Mouse (Mus musculus): ENCODE measurements around the gene Ppp1r16b. TPM values are rescaled to one million over a fixed set of nuclear protein-coding genes. Genes with fewer than 3 reads are reported as not detected.

Ppp1r16b gene
- polyA plus RNA-seq, 1 experiment from 2014 or later: 4.0 TPM

- H3K9ac ChIP-seq (ENCODE audit: low read length): no peak overlapping the region
- 26% methylated on average over 6 of the region's 6 CpGs for WGBS
- H3K4me1 ChIP-seq (ENCODE audit: control insufficient read depth, insufficient read depth, low read length): peaks cover 16% of the 10 kb centered on the region
- peak; percentile 38 for DNase-seq (ENCODE audit: low spot score)
- no peak overlapping the region for H3K4me3 ChIP-seq (ENCODE audit: low read depth, low read length)
- H3K27me3 ChIP-seq (ENCODE audit: control insufficient read depth, insufficient read depth, low read length): peaks cover 14% of the 10 kb centered on the region
- ATAC-seq (ENCODE audit: insufficient read depth, low FRiP score, low TSS enrichment): no peak
- no peaks in the 10 kb centered on the region for H3K9me3 ChIP-seq (ENCODE audit: control insufficient read depth, low read length)
- no peaks in the 10 kb centered on the region for H3K36me3 ChIP-seq (ENCODE audit: control insufficient read depth, insufficient read depth, low read length)
- H3K27ac ChIP-seq (ENCODE audit: low read depth, low read length): 0 out of 2 replicates have a peak overlapping the region, but pooled peaks have one; percentile 10
- no peak overlapping the region for H3K4me2 ChIP-seq (ENCODE audit: low read depth)
Measured at GRCm38 (mm10) chr2:158672829-158673228, 7.6 kb downstream of the Ppp1r16b start.

GRCm38 (mm10) chr2:158673493-158673892, 8.3 kb downstream of the Ppp1r16b start:
- ATAC-seq (ENCODE audit: insufficient read depth, low FRiP score, low TSS enrichment): no peak; the same call in 1 of the 2 replicates
- peaks cover 10% of the 10 kb centered on the region; the same call in 1 of the 2 replicates for H3K4me1 ChIP-seq (ENCODE audit: control insufficient read depth, insufficient read depth, low read length)
- H3K36me3 ChIP-seq (ENCODE audit: control insufficient read depth, insufficient read depth, low read length): no peaks in the 10 kb centered on the region
- H3K4me3 ChIP-seq (ENCODE audit: low read depth, low read length): no peak overlapping the region
- 51% methylated on average over 4 of the region's 4 CpGs for WGBS
- no peak for DNase-seq (ENCODE audit: low spot score)
- no peak overlapping the region for H3K4me2 ChIP-seq (ENCODE audit: low read depth)
- H3K9ac ChIP-seq (ENCODE audit: low read length): no peak overlapping the region
- 0 out of 2 replicates have a peak overlapping the region, but pooled peaks have one; percentile 10 for H3K27ac ChIP-seq (ENCODE audit: low read depth, low read length)
- peaks cover 12% of the 10 kb centered on the region for H3K27me3 ChIP-seq (ENCODE audit: control insufficient read depth, insufficient read depth, low read length)
- H3K9me3 ChIP-seq (ENCODE audit: control insufficient read depth, low read length): no peaks in the 10 kb centered on the region

GRCm38 (mm10) chr2:158674131-158674530, 8.9 kb downstream of the Ppp1r16b start:
- H3K27ac ChIP-seq (ENCODE audit: low read depth, low read length): no peak overlapping the region
- peaks cover 10% of the 10 kb centered on the region; the same call in 1 of the 2 replicates for H3K4me1 ChIP-seq (ENCODE audit: control insufficient read depth, insufficient read depth, low read length)
- ATAC-seq (ENCODE audit: insufficient read depth, low FRiP score, low TSS enrichment): no peak

GRCm38 (mm10) chr2:158674759-158675158, 9.6 kb downstream of the Ppp1r16b start:
- Histone ChIP-seq H3K4me3 (ENCODE audit: low read depth, low read length) (no peak overlapping the region), H3K36me3 (ENCODE audit: control insufficient read depth, insufficient read depth, low read length) (no peaks in the 10 kb centered on the region), H3K27me3 (ENCODE audit: control insufficient read depth, insufficient read depth, low read length) (no peaks in the 10 kb centered on the region; the same call in 1 of the 2 replicates), H3K4me2 (ENCODE audit: low read depth) (no peak overlapping the region), H3K9me3 (ENCODE audit: control insufficient read depth, low read length) (no peaks in the 10 kb centered on the region), H3K4me1 (ENCODE audit: control insufficient read depth, insufficient read depth, low read length) (peaks cover 10% of the 10 kb centered on the region; the same call in 1 of the 2 replicates), H3K9ac (ENCODE audit: low read length) (no peak overlapping the region), H3K27ac (ENCODE audit: low read depth, low read length) (no peak overlapping the region)
- DNase-seq (ENCODE audit: low spot score) (no peak), ATAC-seq (ENCODE audit: insufficient read depth, low FRiP score, low TSS enrichment) (no peak)
- 78% methylated on average over 7 of the region's 7 CpGs for WGBS

More at GRCm38 (mm10) chr2:158674131-158674530, 8.9 kb downstream of the Ppp1r16b start:
- Histone ChIP-seq H3K27me3 (ENCODE audit: control insufficient read depth, insufficient read depth, low read length) (peaks cover 6% of the 10 kb centered on the region), H3K9ac (ENCODE audit: low read length) (no peak overlapping the region), H3K36me3 (ENCODE audit: control insufficient read depth, insufficient read depth, low read length) (no peaks in the 10 kb centered on the region), H3K4me3 (ENCODE audit: low read depth, low read length) (no peak overlapping the region), H3K9me3 (ENCODE audit: control insufficient read depth, low read length) (no peaks in the 10 kb centered on the region), H3K4me2 (ENCODE audit: low read depth) (no peak overlapping the region)
- 83% methylated on average over 6 of the region's 6 CpGs for WGBS
- no peak for DNase-seq (ENCODE audit: low spot score)

- Histone ChIP-seq H3K27me3 (ENCODE audit: control insufficient read depth, insufficient read depth, low read length) (no peaks in the 10 kb centered on the region; the same call in 1 of the 2 replicates), H3K36me3 (ENCODE audit: control insufficient read depth, insufficient read depth, low read length) (no peaks in the 10 kb centered on the region), H3K27ac (ENCODE audit: low read depth, low read length) (no peak overlapping the region), H3K4me1 (ENCODE audit: control insufficient read depth, insufficient read depth, low read length) (peaks cover 10% of the 10 kb centered on the region; the same call in 1 of the 2 replicates), H3K4me3 (ENCODE audit: low read depth, low read length) (no peak overlapping the region), H3K4me2 (ENCODE audit: low read depth) (no peak overlapping the region), H3K9ac (ENCODE audit: low read length) (no peak overlapping the region), H3K9me3 (ENCODE audit: control insufficient read depth, low read length) (no peaks in the 10 kb centered on the region)
- 86% methylated on average over 6 of the region's 6 CpGs for WGBS
- DNase-seq (ENCODE audit: low spot score): no peak
- no peak for ATAC-seq (ENCODE audit: insufficient read depth, low FRiP score, low TSS enrichment)
Measured at GRCm38 (mm10) chr2:158675161-158675560, 10.0 kb downstream of the Ppp1r16b start.

GRCm38 (mm10) chr2:158675907-158676533, 10.8 kb downstream of the Ppp1r16b start:
- no peak overlapping the region for H3K4me3 ChIP-seq (ENCODE audit: low read depth, low read length)
- H3K9me3 ChIP-seq (ENCODE audit: control insufficient read depth, low read length): no peaks in the 10 kb centered on the region
- no peaks in the 10 kb centered on the region for H3K27me3 ChIP-seq (ENCODE audit: control insufficient read depth, insufficient read depth, low read length)
- ATAC-seq (ENCODE audit: insufficient read depth, low FRiP score, low TSS enrichment) (no peak), DNase-seq (ENCODE audit: low spot score) (no peak)
- H3K36me3 ChIP-seq (ENCODE audit: control insufficient read depth, insufficient read depth, low read length): no peaks in the 10 kb centered on the region
- H3K4me1 ChIP-seq (ENCODE audit: control insufficient read depth, insufficient read depth, low read length): peaks cover 10% of the 10 kb centered on the region; the same call in 1 of the 2 replicates
- H3K4me2 ChIP-seq (ENCODE audit: low read depth): no peak overlapping the region
- WGBS: 92% methylated on average over 12 of the region's 12 CpGs
- H3K27ac ChIP-seq (ENCODE audit: low read depth, low read length): no peak overlapping the region
- H3K9ac ChIP-seq (ENCODE audit: low read length): no peak overlapping the region

- H3K4me1 ChIP-seq (ENCODE audit: control insufficient read depth, insufficient read depth, low read length): peaks cover 6% of the 10 kb centered on the region; the same call in 1 of the 2 replicates
- no peak for DNase-seq (ENCODE audit: low spot score)
- H3K9me3 ChIP-seq (ENCODE audit: control insufficient read depth, low read length): no peaks in the 10 kb centered on the region
- no peak overlapping the region for H3K27ac ChIP-seq (ENCODE audit: low read depth, low read length)
- no peak overlapping the region for H3K4me2 ChIP-seq (ENCODE audit: low read depth)
- H3K36me3 ChIP-seq (ENCODE audit: control insufficient read depth, insufficient read depth, low read length): no peaks in the 10 kb centered on the region
- H3K27me3 ChIP-seq (ENCODE audit: control insufficient read depth, insufficient read depth, low read length): no peaks in the 10 kb centered on the region
- no peak for ATAC-seq (ENCODE audit: insufficient read depth, low FRiP score, low TSS enrichment)
- no peak overlapping the region for H3K9ac ChIP-seq (ENCODE audit: low read length)
- 65% methylated on average over 8 of the region's 8 CpGs for WGBS
- H3K4me3 ChIP-seq (ENCODE audit: low read depth, low read length): no peak overlapping the region
Measured at GRCm38 (mm10) chr2:158677946-158678345, 12.7 kb downstream of the Ppp1r16b start.

- Histone ChIP-seq H3K27ac (ENCODE audit: low read depth, low read length) (no peak overlapping the region), H3K4me1 (ENCODE audit: control insufficient read depth, insufficient read depth, low read length) (no peaks in the 10 kb centered on the region), H3K9ac (ENCODE audit: low read length) (no peak overlapping the region), H3K36me3 (ENCODE audit: control insufficient read depth, insufficient read depth, low read length) (no peaks in the 10 kb centered on the region), H3K27me3 (ENCODE audit: control insufficient read depth, insufficient read depth, low read length) (no peaks in the 10 kb centered on the region), H3K9me3 (ENCODE audit: control insufficient read depth, low read length) (no peaks in the 10 kb centered on the region), H3K4me3 (ENCODE audit: low read depth, low read length) (no peak overlapping the region), H3K4me2 (ENCODE audit: low read depth) (no peak overlapping the region)
- ATAC-seq (ENCODE audit: insufficient read depth, low FRiP score, low TSS enrichment) (no peak), DNase-seq (ENCODE audit: low spot score) (no peak)
- 94% methylated on average over 7 of the region's 7 CpGs for WGBS
Measured at GRCm38 (mm10) chr2:158679091-158679490, 13.9 kb downstream of the Ppp1r16b start.

GRCm38 (mm10) chr2:158680357-158680889, 15.2 kb downstream of the Ppp1r16b start:
- H3K4me2 ChIP-seq (ENCODE audit: low read depth): no peak overlapping the region
- no peaks in the 10 kb centered on the region for H3K36me3 ChIP-seq (ENCODE audit: control insufficient read depth, insufficient read depth, low read length)
- H3K4me1 ChIP-seq (ENCODE audit: control insufficient read depth, insufficient read depth, low read length): no peaks in the 10 kb centered on the region
- H3K4me3 ChIP-seq (ENCODE audit: low read depth, low read length): no peak overlapping the region
- WGBS: 73% methylated on average over 10 of the region's 10 CpGs
- H3K9me3 ChIP-seq (ENCODE audit: control insufficient read depth, low read length): no peaks in the 10 kb centered on the region
- no peaks in the 10 kb centered on the region for H3K27me3 ChIP-seq (ENCODE audit: control insufficient read depth, insufficient read depth, low read length)
- H3K9ac ChIP-seq (ENCODE audit: low read length): no peak overlapping the region
- ATAC-seq (ENCODE audit: insufficient read depth, low FRiP score, low TSS enrichment): no peak
- DNase-seq (ENCODE audit: low spot score): no peak
- no peak overlapping the region for H3K27ac ChIP-seq (ENCODE audit: low read depth, low read length)

All from neural tube, embryonic 11.5 days (tissue).